Mouse (Mus musculus): ENCODE measurements around the gene Olfml2b.

The Olfml2b gene

GRCm38 (mm10) chr1:170695326-170695725 lies 51.0 kb downstream of the Olfml2b start:
- no peak for DNase-seq (ENCODE audit: low spot score in 2 of 2)

DNA sequence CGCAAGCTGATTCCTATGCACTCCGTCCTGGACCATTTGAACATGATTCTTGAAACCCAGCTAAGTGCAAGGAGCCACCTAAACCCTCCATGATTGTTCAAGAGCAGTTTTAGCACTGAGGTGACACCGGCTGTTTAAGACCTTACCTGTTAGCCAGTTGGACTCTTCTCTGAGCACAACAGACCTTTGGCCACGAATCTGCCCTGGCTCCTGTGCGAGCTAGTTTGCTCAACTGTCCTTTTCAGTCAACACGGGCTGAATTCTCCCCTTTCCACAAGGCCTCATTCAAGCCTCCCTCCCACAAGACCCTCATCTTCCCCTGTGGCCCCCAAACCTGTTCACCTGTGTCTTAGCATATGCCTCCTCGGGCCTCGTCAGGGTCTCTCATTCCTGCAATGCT lies 52.7 kb downstream of the Olfml2b start:
- DNase-seq (ENCODE audit: low spot score in 2 of 2), result no peak

DNA sequence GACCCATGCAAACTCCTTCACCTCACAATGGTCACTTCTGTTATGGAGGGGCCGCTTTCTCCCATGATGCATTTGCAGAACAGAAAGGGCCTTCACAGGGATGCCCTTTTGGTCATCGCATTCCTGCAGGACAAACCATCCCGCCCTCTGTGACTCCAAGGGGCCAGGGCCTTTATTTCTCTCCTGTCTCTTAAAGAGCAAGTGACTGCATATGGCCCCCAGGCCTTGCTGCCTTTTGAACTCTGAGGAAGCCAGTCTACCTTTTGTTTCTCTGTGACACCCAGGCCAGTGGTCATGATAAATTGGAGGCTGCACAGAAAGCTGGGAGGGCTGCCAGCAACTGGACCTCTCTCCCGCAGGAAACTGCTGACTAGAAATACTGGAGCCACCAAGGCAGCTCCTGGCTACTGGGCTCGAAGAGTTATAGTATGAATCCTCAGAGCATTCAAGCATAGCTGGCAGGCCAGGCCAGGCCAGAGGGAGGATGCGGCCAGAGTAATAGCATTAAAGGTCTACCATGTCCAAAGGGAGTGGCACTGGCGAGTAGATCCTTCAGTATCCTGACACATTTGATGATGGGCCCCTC lies 53.5 kb downstream of the Olfml2b start:
- DNase-seq (ENCODE audit: low spot score in 2 of 2), result no peak

GRCm38 (mm10) chr1:170698771-170699170 lies 54.4 kb downstream of the Olfml2b start:
- no peak for DNase-seq (ENCODE audit: low spot score in 2 of 2)

DNA sequence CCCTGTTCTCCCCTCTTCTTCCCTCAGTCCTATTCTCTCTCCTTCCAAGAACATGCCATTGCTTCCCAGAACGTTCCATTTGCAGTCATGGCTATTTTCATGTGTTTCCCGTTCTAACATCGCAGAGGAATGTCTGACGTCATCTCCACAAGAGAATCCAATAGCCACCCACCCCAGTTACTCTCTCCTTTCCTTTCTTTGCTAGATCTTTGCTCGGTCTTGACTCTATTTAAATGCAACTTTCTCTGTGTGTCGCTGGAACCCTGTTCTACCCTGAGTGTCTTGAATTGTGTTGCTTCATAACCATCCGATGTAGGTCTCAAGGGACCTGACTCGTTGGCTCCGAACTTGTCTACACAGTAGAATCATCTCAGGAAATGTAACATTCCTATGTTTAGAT lies 55.2 kb downstream of the Olfml2b start:
- DNase-seq (ENCODE audit: low spot score in 2 of 2), result no peak

- DNase-seq (ENCODE audit: low spot score in 2 of 2), result no peak
Observed at GRCm38 (mm10) chr1:170700496-170701027, 56.2 kb downstream of the Olfml2b start.

DNA sequence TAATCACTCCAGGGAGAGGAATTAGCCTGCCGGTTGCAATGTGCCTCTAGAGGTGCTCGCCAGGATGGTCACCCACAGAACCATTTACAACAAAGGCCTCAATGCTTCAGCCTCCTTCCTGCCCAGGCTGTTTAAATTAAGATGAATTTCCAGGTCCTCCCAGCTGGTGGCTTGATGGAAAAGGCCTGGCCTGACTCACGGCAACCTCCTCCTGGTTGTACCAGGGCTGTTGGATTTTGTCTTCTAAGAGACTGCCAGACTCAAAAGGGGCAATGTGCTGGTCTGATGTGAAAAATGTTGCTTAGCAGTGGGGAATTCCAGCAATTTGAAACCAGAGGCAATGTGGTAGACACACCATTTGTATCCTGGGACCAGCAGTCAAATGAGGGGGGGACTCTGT lies 56.8 kb downstream of the Olfml2b start:
- DNase-seq (ENCODE audit: low spot score in 2 of 2), result no peak

DNA sequence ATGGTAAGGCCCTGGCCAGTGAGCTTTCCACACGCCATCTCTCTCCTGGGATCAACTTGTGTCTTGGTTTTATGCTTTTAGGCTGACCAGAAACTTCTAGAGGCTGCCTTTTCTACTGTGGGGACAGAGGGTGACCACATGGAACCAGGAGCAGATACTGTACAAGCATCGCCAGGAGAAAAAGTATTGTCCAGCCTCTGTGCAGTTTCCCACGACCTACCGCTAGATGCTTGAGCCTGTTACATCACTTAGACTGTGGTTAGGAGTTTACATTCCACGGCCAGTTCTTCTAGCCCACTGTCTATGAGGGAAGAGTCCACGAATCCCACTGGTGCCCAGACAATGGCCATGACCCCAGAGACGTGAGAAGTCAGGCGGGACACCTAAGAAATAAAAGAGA lies 57.2 kb downstream of the Olfml2b start:
- DNase-seq (ENCODE audit: low spot score in 2 of 2), result no peak

GRCm38 (mm10) chr1:170702263-170702662 lies 57.9 kb downstream of the Olfml2b start:
- no peak for DNase-seq (ENCODE audit: low spot score in 2 of 2)

DNA sequence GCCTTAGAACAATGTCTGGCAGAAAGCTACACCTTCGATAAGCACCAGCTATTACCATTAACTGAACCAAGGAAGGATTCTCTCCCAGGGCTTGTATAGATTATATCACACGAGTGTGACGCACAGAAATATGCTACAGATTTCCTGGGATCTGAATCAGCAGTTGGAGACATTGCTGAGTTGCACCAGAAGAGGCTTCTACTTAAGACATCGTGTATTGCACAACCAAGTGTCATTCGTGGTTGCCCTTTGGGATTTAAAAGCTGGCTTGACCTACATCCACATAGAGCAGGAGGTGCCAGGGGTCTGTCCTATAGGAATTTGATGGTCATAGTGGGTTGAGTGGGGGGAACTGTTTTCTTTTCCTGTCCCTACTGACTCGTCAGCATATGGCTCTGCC lies 58.6 kb downstream of the Olfml2b start:
- DNase-seq (ENCODE audit: low spot score in 2 of 2), result no peak

GRCm38 (mm10) chr1:170704103-170704502 lies 59.8 kb downstream of the Olfml2b start:
- no peak for DNase-seq (ENCODE audit: low spot score in 2 of 2)

DNA sequence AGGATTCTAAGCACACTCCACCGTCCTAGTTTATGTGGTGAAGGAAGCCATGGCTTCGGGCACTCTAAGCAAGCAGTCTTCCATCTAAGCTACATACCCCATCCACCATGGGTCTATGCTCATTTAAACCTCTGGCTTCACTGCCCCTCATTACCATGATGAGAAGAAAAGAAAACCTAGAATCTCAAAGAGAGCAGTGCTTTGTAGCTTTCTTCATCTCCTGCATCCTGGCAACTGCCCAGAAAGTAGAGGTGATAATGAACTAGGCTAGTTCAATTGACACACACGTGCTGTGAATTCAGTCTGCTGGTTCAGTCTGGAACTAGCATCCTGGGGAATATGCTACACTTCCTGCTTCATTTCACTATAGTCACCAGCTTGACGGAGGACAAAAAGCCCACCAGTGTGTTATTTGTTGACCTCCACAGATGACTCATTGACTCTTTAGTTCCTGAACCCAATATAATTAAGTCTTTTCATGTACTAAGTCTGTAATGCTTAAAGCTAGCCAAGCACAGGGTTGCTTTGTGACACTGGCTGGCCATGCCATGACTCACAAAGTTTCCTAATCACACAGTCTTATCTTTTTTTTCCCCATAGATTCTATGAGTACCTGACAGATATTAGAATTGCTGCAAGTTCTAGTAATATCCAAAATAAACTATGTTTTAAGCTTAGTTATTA lies 60.7 kb downstream of the Olfml2b start:
- no peak for DNase-seq (ENCODE audit: low spot score in 2 of 2)

DNA sequence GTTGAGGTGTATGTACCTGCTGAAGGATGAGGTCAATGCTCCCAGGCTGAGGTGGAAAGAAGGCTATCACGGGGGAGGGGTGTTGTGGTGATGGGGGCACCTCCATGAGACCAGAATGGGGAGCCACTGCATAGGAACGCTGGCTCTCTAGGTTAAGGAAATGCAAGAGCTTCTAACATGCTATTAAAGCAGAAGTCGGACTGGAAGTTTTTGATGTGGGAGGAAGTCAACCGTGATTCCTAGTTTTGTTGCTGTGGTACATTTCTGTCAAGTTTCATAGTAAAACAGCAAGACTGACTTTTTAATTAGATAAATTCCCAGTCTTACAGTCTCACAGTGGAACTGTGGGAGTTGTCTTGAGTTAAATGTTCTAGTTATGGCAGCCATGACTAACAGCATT lies 61.7 kb downstream of the Olfml2b start:
- DNase-seq (ENCODE audit: low spot score in 2 of 2), result no peak

DNA sequence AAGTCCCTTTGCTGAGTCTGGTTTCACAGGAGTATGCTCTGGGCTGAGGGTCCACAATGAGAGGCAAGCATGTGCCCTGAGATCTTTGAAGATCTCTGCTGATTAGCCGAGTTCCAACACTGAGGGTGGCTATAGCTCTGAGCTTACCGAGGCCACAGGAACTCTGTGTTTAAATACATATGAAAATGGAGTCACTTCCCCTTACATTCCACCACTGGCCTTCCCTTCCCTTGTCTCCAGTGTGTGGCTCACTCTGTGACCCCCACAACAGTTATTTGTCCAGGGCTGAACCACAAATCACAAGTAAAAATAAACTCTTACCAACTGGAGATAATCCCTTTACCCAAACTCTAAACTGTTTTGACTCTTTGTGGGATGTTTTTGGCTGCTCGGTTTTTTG lies 64.7 kb downstream of the Olfml2b start:
- no peak for DNase-seq (ENCODE audit: low spot score in 2 of 2)

DNA sequence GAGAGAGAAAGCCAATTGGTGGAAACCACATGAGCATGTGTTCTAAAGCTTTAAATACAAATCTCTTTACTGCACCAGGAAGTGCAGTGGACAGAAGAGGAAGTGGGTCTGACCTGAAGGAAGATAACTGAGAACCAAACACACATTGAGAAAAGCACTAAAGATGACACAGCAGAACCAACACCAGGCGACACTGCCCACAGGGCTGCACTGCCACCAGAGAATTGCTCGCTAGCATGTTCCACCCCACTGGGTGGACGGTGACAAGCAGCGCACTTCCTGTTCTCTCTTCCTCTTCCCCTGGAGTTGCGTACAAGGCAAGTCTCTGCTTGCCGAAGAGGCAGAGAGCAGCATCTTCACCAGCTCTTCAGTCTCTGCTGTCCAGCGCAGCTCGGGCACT lies 65.1 kb downstream of the Olfml2b start:
- DNase-seq (ENCODE audit: low spot score in 2 of 2), result no peak

DNA sequence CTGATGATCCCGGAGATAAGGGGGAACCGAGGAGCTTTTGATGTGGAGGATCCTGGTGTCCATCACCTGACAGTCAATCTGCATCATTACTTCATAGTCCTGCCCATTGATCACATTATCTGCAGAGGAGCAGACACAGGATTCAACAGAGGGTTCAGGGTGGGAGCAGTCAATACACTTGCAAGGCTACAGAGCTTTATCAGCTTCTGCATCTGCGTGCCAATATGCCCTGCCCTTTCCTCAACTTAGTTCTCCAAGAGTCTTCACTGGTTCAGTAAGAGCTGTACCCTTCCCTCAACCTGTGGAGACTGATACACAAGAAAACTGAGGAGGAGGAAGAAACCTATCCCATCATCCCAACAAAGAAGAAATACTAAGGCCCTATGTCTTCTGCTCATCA lies 65.6 kb downstream of the Olfml2b start:
- no peak for DNase-seq (ENCODE audit: low spot score in 2 of 2)

GRCm38 (mm10) chr1:170711731-170712130 lies 67.4 kb downstream of the Olfml2b start:
- DNase-seq (ENCODE audit: low spot score in 2 of 2), result no peak

GRCm38 (mm10) chr1:170717241-170717828 lies 73.0 kb downstream of the Olfml2b start:
- no peak for DNase-seq (ENCODE audit: low spot score in 2 of 2)

DNA sequence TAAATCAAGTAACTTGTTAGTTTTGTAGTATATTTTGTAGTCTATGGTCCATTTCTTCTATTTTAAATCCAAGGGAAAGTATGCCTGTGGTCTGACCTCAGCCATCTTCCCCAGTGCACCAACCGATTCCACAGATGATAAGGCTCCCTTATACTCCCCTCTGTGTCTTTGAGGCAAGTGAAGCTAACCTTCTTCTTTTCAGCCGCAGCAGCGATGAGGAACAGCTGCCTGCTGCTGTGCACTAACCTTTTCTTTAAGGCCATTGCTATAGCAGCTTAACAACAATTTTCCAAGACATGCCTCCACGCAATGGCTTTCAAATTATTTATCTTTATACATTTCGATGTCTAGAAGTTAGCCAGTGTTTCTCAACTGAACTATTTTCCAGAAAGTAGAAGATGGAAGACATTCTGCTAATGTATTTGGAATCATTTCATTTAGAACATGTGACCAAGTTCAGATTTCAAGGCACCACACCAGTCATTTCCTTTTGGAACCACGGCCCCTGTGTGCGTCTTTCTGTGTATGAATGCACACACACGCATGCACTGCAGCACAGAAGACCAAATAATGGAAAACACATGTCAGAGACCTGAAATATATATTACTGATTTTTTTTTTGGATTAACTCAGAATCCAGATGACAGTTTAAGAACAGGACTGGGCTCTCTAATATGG lies 73.9 kb downstream of the Olfml2b start:
- DNase-seq (ENCODE audit: low spot score in 2 of 2), result no peak

DNA sequence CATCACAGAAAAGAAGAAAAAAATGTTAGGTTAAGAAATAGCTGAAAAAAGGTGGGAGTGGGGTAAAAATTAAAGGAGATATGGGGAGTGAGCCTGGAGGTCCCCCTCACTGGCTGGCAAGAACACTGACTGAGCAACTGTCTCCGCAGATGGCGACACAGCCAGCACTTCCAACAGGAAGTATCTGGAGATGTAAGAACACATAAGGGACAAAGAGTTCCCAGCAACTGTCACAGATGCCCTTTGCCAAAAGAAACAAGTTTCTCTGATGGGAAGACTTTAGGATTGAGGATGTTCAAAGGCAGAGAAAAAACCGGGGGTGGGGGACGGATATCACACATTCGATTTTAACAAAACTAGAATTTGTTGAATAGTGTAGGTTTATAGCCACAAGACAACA lies 77.2 kb downstream of the Olfml2b start:
- DNase-seq (ENCODE audit: low spot score in 2 of 2), result no peak

DNA sequence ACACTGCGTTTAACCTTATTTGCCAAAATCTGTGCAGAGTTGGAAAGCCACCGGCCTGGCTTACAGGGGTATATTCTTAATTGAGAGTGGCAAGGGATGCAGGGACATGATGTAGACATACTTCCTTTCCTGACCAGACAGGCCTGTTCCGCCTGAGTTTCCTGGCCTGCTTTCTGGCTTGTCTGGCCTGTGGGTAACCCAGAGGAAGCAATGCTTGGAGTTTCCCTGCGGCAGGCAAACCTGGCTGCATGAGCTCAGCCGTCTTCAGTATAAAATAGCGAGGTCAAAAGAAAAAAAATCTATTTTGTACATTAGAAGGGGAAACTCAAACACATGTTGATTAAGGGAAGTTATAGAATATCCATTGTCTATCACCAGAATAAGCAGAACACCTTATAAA lies 84.2 kb downstream of the Olfml2b start:
- DNase-seq (ENCODE audit: low spot score in 2 of 2), result no peak

- no peak for DNase-seq (ENCODE audit: low spot score in 2 of 2)
Observed at GRCm38 (mm10) chr1:170729267-170729962, 85.1 kb downstream of the Olfml2b start.

Measured in frontal cortex, postnatal 25 days (tissue).